Mouse (Mus musculus): ENCODE measurements at regions not wholly inside any gene's neighbourhood (a gene's known extent, or its start where the extent isn't known, plus 50 kb on each side); places are given as distances from the start of the nearest gene placed in this dataset.
A peak's percentile ranks its signal among the peaks of the same experiment; 100 is the strongest.
"Not testable (repeated sequence)": the region's sequence is repeated elsewhere in the genome, so short reads cannot be mapped to it uniquely, and the experiment has no call there.

- under 1% methylated on average over 56 of the region's 56 CpGs for WGBS
- Histone ChIP-seq H3K9me3 (no peaks in the 10 kb centered on the region), H3K4me3 (peak overlapping the region; percentile 46), H3K9ac (peak overlapping the region; percentile 74), H3K4me2 (peak overlapping the region; percentile 92), H3K27me3 (peaks cover 79% of the 10 kb centered on the region), H3K36me3 (no peaks in the 10 kb centered on the region), H3K27ac (replicated peaks) (peak overlapping the region; percentile 64), H3K4me1 (replicated peaks) (peaks cover 18% of the 10 kb centered on the region)
- ATAC-seq (ENCODE audit: low read depth) = peak; percentile 69
Observed at GRCm38 (mm10) chr4:44424831-44425704, 124.4 kb downstream of the Melk start.

- Histone ChIP-seq H3K27ac (replicated peaks) (no peak overlapping the region), H3K4me3 (no peak overlapping the region), H3K4me1 (replicated peaks) (no peaks in the 10 kb centered on the region), H3K9me3 (no peaks in the 10 kb centered on the region), H3K36me3 (no peaks in the 10 kb centered on the region), H3K4me2 (no peak overlapping the region), H3K9ac (no peak overlapping the region), H3K27me3 (peaks cover 9% of the 10 kb centered on the region)
- no peak for ATAC-seq (ENCODE audit: low read depth)
- 28% methylated on average over 9 of the region's 9 CpGs for WGBS
Observed at GRCm38 (mm10) chr4:44434593-44434992, 133.9 kb downstream of the Melk start.

GRCm38 (mm10) chr4:44445511-44445910 lies 144.8 kb downstream of the Melk start:
- Histone ChIP-seq H3K4me1 (replicated peaks) (peaks cover 15% of the 10 kb centered on the region), H3K9ac (no peak overlapping the region), H3K4me3 (no peak overlapping the region), H3K9me3 (no peaks in the 10 kb centered on the region), H3K27ac (replicated peaks) (no peak overlapping the region), H3K4me2 (no peak overlapping the region), H3K27me3 (0 out of 2 replicates have a peak, but pooled peaks cover 6% of the 10 kb centered on the region), H3K36me3 (no peaks in the 10 kb centered on the region)
- no peak for ATAC-seq (ENCODE audit: low read depth)
- 27% methylated on average over 4 of the region's 4 CpGs for WGBS

- ATAC-seq (ENCODE audit: low read depth) = no peak
- Histone ChIP-seq H3K27ac (replicated peaks) (peak overlapping the region; percentile 62), H3K27me3 (no peaks in the 10 kb centered on the region), H3K4me3 (no peak overlapping the region), H3K4me1 (replicated peaks) (peaks cover 46% of the 10 kb centered on the region), H3K36me3 (no peaks in the 10 kb centered on the region), H3K9me3 (no peaks in the 10 kb centered on the region), H3K4me2 (no peak overlapping the region), H3K9ac (no peak overlapping the region)
- WGBS = 23% methylated on average over 10 of the region's 10 CpGs
Observed at GRCm38 (mm10) chr4:44450881-44451532, 150.3 kb downstream of the Melk start.

- H3K4me2 ChIP-seq = no peak overlapping the region
- no peaks in the 10 kb centered on the region for H3K36me3 ChIP-seq
- H3K4me3 ChIP-seq = no peak overlapping the region
- H3K4me1 ChIP-seq (replicated peaks) = peaks cover 46% of the 10 kb centered on the region
- 45% methylated on average over 8 of the region's 8 CpGs for WGBS
- peak; percentile 70; the same call in 1 of the 2 replicates for ATAC-seq (ENCODE audit: low read depth)
- H3K9me3 ChIP-seq = no peaks in the 10 kb centered on the region
- H3K27me3 ChIP-seq = no peaks in the 10 kb centered on the region
- peak overlapping the region; percentile 79 for H3K27ac ChIP-seq (replicated peaks)
- H3K9ac ChIP-seq = no peak overlapping the region
Observed at GRCm38 (mm10) chr4:44452043-44452618, 151.5 kb downstream of the Melk start.

- Histone ChIP-seq H3K4me2 (no peak overlapping the region), H3K36me3 (no peaks in the 10 kb centered on the region), H3K9ac (no peak overlapping the region), H3K4me3 (no peak overlapping the region), H3K9me3 (no peaks in the 10 kb centered on the region), H3K27me3 (no peaks in the 10 kb centered on the region), H3K4me1 (replicated peaks) (peaks cover 46% of the 10 kb centered on the region), H3K27ac (replicated peaks) (peak overlapping the region; percentile 79)
- no peak for ATAC-seq (ENCODE audit: low read depth)
- 68% methylated on average over 11 of the region's 11 CpGs for WGBS
Observed at GRCm38 (mm10) chr4:44453552-44453951, 152.9 kb downstream of the Melk start.

- Histone ChIP-seq H3K4me1 (replicated peaks) (peaks cover 33% of the 10 kb centered on the region), H3K36me3 (no peaks in the 10 kb centered on the region), H3K27ac (replicated peaks) (no peak overlapping the region), H3K4me2 (no peak overlapping the region), H3K9ac (no peak overlapping the region), H3K9me3 (no peaks in the 10 kb centered on the region), H3K4me3 (no peak overlapping the region), H3K27me3 (no peaks in the 10 kb centered on the region)
- WGBS = 93% methylated on average over 2 of the region's 2 CpGs
- ATAC-seq (ENCODE audit: low read depth) = no peak
Observed at GRCm38 (mm10) chr4:44455851-44456250, 155.2 kb downstream of the Melk start.

GRCm38 (mm10) chr4:44473511-44473910 lies 172.8 kb downstream of the Melk start:
- not testable (repeated sequence) for ATAC-seq (ENCODE audit: low read depth); H3K27me3 ChIP-seq; H3K9me3 ChIP-seq; H3K4me2 ChIP-seq; H3K27ac ChIP-seq (replicated peaks); H3K36me3 ChIP-seq; H3K9ac ChIP-seq; H3K4me3 ChIP-seq; H3K4me1 ChIP-seq (replicated peaks)
- WGBS = 88% methylated on average over 21 of the region's 21 CpGs

Data from neural tube, embryonic 13.5 days (tissue).